Comparison of ENCODE assay signal across 33 mouse cellular contexts in the genomic region with DNA sequence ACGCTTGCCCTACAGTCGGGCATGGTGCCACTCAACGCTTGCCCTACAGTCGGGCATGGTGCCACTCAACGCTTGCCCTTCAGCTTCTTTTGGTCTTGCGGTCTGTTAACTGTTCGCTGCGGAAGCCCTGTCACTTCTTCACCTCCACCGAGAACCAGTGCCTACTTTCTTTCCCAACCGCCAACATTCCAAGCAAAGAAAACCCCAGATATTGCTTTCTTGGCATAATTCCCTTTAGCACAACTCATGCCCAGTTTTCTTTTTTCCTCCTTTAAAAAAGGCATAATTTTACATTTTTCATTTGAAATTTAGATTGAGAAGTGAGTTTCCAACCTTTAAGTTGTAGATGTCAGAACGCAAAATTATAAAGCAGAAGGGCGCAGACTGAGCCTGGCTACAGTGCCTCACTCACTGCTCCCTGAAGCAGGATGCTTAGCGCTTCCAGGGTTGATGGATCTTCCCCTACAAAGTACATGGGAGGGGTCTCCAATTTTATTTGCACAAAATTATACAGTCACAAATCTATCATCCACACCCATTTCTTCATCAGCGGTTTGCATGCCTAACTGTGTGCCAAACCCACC.
"Had no signal": no experiment of that assay in that cellular context is flagged by ENCODE, and none has a peak within 500 bp of the region (broad histone marks: within the 10 kb centered on the region; RNA-seq: fewer than 3 reads in every experiment).

No protein-coding gene starts in this region.

- H3K36me3 ChIP-seq: limb, embryonic 10.5 days; limb, embryonic 12.5 days; limb, embryonic 13.5 days; limb, embryonic 15.5 days; liver, embryonic 12.5 days; liver, embryonic 13.5 days; liver, embryonic 15.5 days; lung, embryonic 15.5 days; midbrain, embryonic 10.5 days; midbrain, embryonic 12.5 days; midbrain, embryonic 13.5 days; midbrain, embryonic 15.5 days; neural tube, embryonic 12.5 days; neural tube, embryonic 13.5 days had no signal

- H3K4me1 ChIP-seq: limb, embryonic 12.5 days; limb, embryonic 13.5 days; limb, embryonic 15.5 days; liver, embryonic 12.5 days; liver, embryonic 13.5 days; liver, embryonic 15.5 days; lung, embryonic 15.5 days; megakaryocyte, embryonic 14.5 days; midbrain, embryonic 13.5 days; midbrain, embryonic 15.5 days; neural tube, embryonic 12.5 days; neural tube, embryonic 13.5 days had no signal

- H3K9me3 ChIP-seq: limb, embryonic 10.5 days; limb, embryonic 12.5 days; limb, embryonic 13.5 days; limb, embryonic 15.5 days; liver, embryonic 12.5 days; liver, embryonic 13.5 days; liver, embryonic 15.5 days; lung, embryonic 15.5 days; midbrain, embryonic 10.5 days; midbrain, embryonic 12.5 days; midbrain, embryonic 13.5 days; midbrain, embryonic 15.5 days; neural tube, embryonic 12.5 days; neural tube, embryonic 13.5 days had no signal

- DNase-seq: left cerebral cortex, postnatal 4 days; liver; liver, embryonic 13.5 days; liver, postnatal 0 days; lung, adult 18-20 months; lung, adult 2 months; lung, embryonic 14.5 days; lung, postnatal 10 days; lung, postnatal 14 days; lung, postnatal 36 days; lung, postnatal 4 days; midbrain, embryonic 14.5 days had no signal

- ATAC-seq: liver, embryonic 12.5 days; liver, postnatal 0 days; lung, postnatal 0 days; midbrain, embryonic 13.5 days; midbrain, embryonic 15.5 days; midbrain, embryonic 16.5 days had no signal

- H3K27ac ChIP-seq: limb, embryonic 10.5 days; limb, embryonic 12.5 days; limb, embryonic 13.5 days; limb, embryonic 15.5 days; liver, embryonic 12.5 days; liver, embryonic 13.5 days; liver, embryonic 14.5 days; liver, embryonic 15.5 days; lung, embryonic 15.5 days; macrophage; midbrain, embryonic 10.5 days; midbrain, embryonic 12.5 days; midbrain, embryonic 13.5 days; midbrain, embryonic 15.5 days; neural tube, embryonic 12.5 days; neural tube, embryonic 13.5 days had no signal

- H3K27me3 ChIP-seq: limb, embryonic 12.5 days; limb, embryonic 13.5 days; limb, embryonic 15.5 days; liver, embryonic 12.5 days; liver, embryonic 13.5 days; liver, embryonic 15.5 days; lung, embryonic 15.5 days; midbrain, embryonic 12.5 days; midbrain, embryonic 13.5 days; midbrain, embryonic 15.5 days; neural tube, embryonic 12.5 days; neural tube, embryonic 13.5 days had no signal

- H3K9ac ChIP-seq: limb, embryonic 12.5 days; limb, embryonic 13.5 days; limb, embryonic 15.5 days; liver, embryonic 12.5 days; liver, embryonic 13.5 days; liver, embryonic 14.5 days; liver, embryonic 15.5 days; liver, postnatal 0 days; lung, embryonic 14.5 days; lung, embryonic 15.5 days; midbrain, embryonic 12.5 days; midbrain, embryonic 13.5 days; midbrain, embryonic 15.5 days; neural tube, embryonic 12.5 days; neural tube, embryonic 13.5 days had no signal

- H3K4me3 ChIP-seq: limb, embryonic 10.5 days; limb, embryonic 12.5 days; limb, embryonic 13.5 days; limb, embryonic 15.5 days; liver, embryonic 12.5 days; liver, embryonic 13.5 days; liver, embryonic 15.5 days; lung, embryonic 15.5 days; megakaryocyte, embryonic 14.5 days; midbrain, embryonic 10.5 days; midbrain, embryonic 12.5 days; midbrain, embryonic 13.5 days; midbrain, embryonic 15.5 days; myocyte; neural tube, embryonic 12.5 days; neural tube, embryonic 13.5 days had no signal

- H3K4me2 ChIP-seq: limb, embryonic 12.5 days; limb, embryonic 13.5 days; limb, embryonic 15.5 days; liver, embryonic 11.5 days; liver, embryonic 12.5 days; liver, embryonic 13.5 days; liver, embryonic 15.5 days; lung, embryonic 14.5 days; lung, embryonic 15.5 days; midbrain, embryonic 11.5 days; midbrain, embryonic 12.5 days; midbrain, embryonic 13.5 days; midbrain, embryonic 15.5 days; neural tube, embryonic 12.5 days; neural tube, embryonic 13.5 days had no signal
